Mouse (Mus musculus) kidney, postnatal 14 days (tissue): ENCODE measurements around the gene Sorcs3.

ENCODE experiments used
- DNase-seq: peaks from one replicate; pipeline ENCODE4 v3.0.0; 2022; ENCODE audit warnings: mixed read lengths

The Sorcs3 gene

GRCm38 (mm10) chr19:48404774-48405495 is 199.1 kb downstream of the Sorcs3 start:
- no peak for DNase-seq

- peak; percentile 67 for DNase-seq
Measured at GRCm38 (mm10) chr19:48408221-48408620, 202.4 kb downstream of the Sorcs3 start.

- no peak for DNase-seq
Measured at GRCm38 (mm10) chr19:48411332-48411731, 205.5 kb downstream of the Sorcs3 start.

- peak; percentile 30 for DNase-seq
Measured at GRCm38 (mm10) chr19:48413836-48414235, 208.0 kb downstream of the Sorcs3 start.

- DNase-seq: no peak
Measured at GRCm38 (mm10) chr19:48418356-48418755, 212.5 kb downstream of the Sorcs3 start.

GRCm38 (mm10) chr19:48429263-48429662 is 223.4 kb downstream of the Sorcs3 start:
- DNase-seq: no peak

- DNase-seq: no peak
Measured at GRCm38 (mm10) chr19:48429755-48430154, 223.9 kb downstream of the Sorcs3 start.

GRCm38 (mm10) chr19:48430328-48430727 is 224.5 kb downstream of the Sorcs3 start:
- DNase-seq: no peak

- DNase-seq: no peak
Measured at GRCm38 (mm10) chr19:48438450-48438849, 232.6 kb downstream of the Sorcs3 start.

GRCm38 (mm10) chr19:48461141-48461540 is 255.3 kb downstream of the Sorcs3 start:
- DNase-seq: peak; percentile 12

- DNase-seq: no peak
Measured at GRCm38 (mm10) chr19:48462426-48462825, 256.6 kb downstream of the Sorcs3 start.

- no peak for DNase-seq
Measured at GRCm38 (mm10) chr19:48463494-48463893, 257.7 kb downstream of the Sorcs3 start.

- DNase-seq: no peak
Measured at GRCm38 (mm10) chr19:48467471-48467870, 261.6 kb downstream of the Sorcs3 start.

- no peak for DNase-seq
Measured at GRCm38 (mm10) chr19:48469791-48470410, 264.1 kb downstream of the Sorcs3 start.

- no peak for DNase-seq
Measured at GRCm38 (mm10) chr19:48471927-48472326, 266.1 kb downstream of the Sorcs3 start.

- no peak for DNase-seq
Measured at GRCm38 (mm10) chr19:48475784-48476410, 270.1 kb downstream of the Sorcs3 start.

GRCm38 (mm10) chr19:48478864-48479263 is 273.0 kb downstream of the Sorcs3 start:
- DNase-seq: no peak

- peak; percentile 10 for DNase-seq
Measured at GRCm38 (mm10) chr19:48482946-48483345, 277.1 kb downstream of the Sorcs3 start.

GRCm38 (mm10) chr19:48491111-48491510 is 285.3 kb downstream of the Sorcs3 start:
- no peak for DNase-seq

GRCm38 (mm10) chr19:48503896-48504620 is 298.2 kb downstream of the Sorcs3 start:
- DNase-seq: peak; percentile 6

- no peak for DNase-seq
Measured at GRCm38 (mm10) chr19:48523803-48524202, 318.0 kb downstream of the Sorcs3 start.

- no peak for DNase-seq
Measured at GRCm38 (mm10) chr19:48524527-48525214, 318.8 kb downstream of the Sorcs3 start.

- DNase-seq: no peak
Measured at GRCm38 (mm10) chr19:48533582-48533981, 327.8 kb downstream of the Sorcs3 start.
